Mouse (Mus musculus): Measurements from ENCODE around the gene Armh1.

Gene Armh1

GRCm38 (mm10) chr4:117267831-117268437 is 16.0 kb upstream of the Armh1 start:
- in situ Hi-C loops (cut with MboI, MseI) = loop anchor here (10.0 kb wide), 1 partner anchor 407 kb away; no protein-coding TSS in a partner anchor

DNA sequence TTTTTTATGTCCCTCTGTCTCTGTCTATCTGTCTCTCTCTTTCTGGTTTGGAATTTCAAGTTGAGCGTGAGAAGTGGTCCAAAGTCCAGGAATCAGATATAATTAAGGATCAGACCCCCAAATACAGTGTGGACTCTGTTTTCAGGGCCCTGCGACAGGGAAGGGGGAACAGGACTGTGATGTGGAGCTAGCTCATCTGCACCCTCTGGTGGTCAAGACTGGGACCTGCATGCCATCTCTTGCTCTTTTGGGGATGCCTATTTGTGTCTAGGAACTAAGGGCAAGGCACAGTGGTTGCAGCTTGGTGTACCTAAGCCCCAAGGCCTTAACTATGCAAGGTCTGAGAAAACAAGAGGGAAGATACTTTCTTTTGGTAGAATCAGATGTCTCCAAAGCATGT is 15.4 kb upstream of the Armh1 start:
- in situ Hi-C loops (cut with MboI, MseI) = loop anchor here (10.0 kb wide), 1 partner anchor 408 kb away; no protein-coding TSS in a partner anchor

DNA sequence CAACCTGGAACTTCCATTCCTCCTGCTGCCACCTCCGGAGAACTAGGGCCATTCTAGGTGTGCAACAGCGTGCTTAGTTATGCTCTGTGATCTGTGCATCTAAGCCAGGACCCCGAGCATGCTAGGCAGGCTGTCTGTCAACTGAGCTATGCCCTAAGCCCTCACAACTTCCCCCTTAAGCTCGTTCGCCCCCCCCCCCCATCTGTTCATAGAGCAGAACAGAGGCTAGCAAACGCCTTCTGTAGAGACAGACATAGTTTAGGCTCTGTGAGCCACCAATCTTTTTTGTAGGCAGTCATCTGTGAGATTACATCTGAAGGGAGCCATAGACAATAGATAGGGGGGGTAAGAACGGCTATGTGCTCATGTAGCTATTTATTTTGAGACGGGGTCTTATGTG is 11.1 kb upstream of the Armh1 start:
- in situ Hi-C loops (cut with MboI, MseI) = loop anchor here (10.0 kb wide), 1 partner anchor 412 kb away; no protein-coding TSS in a partner anchor

DNA sequence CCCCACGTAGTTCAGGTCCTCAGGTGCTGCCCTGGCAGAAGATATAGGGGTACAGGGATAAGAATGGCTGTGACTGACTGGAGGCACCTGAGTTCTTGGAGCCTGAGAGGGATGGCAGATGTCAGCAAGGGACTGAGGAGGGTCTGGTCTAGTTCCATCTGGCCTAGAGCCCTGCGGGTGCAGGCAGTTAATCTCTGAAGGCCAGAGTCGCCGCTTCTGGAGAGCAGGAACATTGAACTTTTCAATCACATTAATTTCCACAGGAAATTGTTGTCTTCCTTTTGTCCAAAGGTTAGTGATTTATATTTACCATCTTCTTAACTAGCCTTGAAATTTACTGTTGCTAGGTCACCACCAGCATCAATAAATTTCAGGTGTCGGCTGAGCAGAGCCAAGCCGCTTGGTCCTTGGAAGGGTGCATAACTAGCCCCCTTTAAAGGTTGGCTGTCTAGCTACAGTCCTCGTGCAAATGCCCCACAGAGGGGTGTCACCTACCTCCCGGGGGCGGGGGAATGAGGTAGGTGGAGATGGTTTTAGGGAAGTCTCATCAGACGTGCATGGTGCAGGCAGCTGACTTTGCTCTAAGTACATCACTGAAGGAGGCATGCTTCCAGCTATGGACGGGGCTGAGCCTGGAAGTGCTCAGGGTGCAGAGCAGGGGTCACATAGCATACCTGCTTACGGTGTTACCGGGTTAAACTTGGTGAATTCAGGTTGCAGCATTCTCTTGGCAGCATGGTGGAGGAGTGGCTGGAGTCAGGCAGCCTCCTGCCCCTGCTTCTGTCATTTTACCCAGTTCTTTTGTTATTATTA is 10.4 kb upstream of the Armh1 start:
- in situ Hi-C loops (cut with MboI, MseI) = loop anchor here (10.0 kb wide), 1 partner anchor 412 kb away; no protein-coding TSS in a partner anchor

GRCm38 (mm10) chr4:117261222-117261621 is 9.3 kb upstream of the Armh1 start:
- in situ Hi-C loops (cut with MboI, MseI) = loop anchor here (10.0 kb wide), 1 partner anchor 414 kb away; no protein-coding TSS in a partner anchor

- in situ Hi-C loops (cut with MboI, MseI) = loop anchor here (10.0 kb wide), 1 partner anchor 415 kb away; no protein-coding TSS in a partner anchor
These were observed 8.0 kb upstream of the Armh1 start for GRCm38 (mm10) chr4:117259909-117260308.

DNA sequence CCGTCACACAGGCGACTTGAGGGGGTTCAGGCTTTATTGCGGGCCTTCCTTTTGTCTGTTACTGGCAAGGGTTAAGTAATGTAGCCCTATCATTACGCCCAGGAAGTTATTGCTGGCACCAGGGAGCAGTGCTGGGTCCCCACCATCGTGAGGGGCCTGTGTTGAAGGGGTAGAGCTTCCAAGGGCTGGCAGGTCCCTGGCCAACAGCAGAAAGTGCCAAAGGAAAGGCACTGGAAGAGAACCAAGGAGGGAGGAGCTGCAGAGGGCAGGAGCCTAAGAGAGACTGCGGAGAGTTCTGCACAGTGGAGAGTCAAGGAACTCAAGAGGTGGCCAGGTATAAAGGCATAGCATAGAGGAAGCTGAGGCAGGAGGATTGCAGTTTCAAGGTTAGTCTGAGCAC is 2.7 kb upstream of the Armh1 start:
- in situ Hi-C loops (cut with MboI, MseI) = no loop called here

- in situ Hi-C loops (cut with MboI, MseI) = no loop called here
These were observed 2.2 kb upstream of the Armh1 start for GRCm38 (mm10) chr4:117254017-117254627.

DNA sequence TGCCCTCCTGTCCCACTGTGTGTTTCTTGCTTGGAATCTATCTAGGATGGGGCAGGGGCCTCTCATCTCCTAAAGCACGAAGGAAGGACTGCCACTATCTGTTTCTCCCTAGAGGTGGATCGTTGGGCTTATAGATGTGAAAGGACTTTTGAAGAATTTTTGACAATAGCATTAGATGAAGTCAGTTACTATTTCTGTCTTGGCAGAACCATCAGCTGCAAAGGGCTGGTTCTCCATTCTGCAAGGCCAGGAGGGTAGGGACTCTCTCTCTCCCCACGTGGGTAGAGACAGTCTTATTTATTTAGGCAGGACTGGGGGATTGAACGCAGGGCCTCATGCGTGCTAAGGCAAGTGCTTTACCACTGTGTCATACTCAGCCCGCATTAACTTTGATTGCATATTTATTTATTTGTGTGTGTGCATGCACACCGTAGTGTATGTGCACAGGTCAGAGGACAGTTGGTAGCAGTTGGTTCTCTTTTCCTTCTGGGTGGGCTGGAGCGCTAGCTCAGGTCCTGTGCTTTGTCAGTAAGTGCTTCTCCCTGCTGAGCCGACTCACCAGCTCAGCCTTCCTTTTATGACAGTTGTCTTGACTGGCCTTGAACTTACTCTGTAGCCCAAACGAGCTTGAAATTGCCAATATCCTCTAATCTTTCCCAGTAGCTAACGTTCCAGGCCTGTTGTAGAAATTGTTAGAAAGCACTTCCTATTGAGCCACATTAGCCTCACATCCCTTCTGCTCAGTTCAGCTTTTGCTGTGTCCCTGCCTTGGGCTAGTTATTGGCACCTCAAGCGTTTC is 1.5 kb upstream of the Armh1 start:
- in situ Hi-C loops (cut with MboI, MseI) = no loop called here

DNA sequence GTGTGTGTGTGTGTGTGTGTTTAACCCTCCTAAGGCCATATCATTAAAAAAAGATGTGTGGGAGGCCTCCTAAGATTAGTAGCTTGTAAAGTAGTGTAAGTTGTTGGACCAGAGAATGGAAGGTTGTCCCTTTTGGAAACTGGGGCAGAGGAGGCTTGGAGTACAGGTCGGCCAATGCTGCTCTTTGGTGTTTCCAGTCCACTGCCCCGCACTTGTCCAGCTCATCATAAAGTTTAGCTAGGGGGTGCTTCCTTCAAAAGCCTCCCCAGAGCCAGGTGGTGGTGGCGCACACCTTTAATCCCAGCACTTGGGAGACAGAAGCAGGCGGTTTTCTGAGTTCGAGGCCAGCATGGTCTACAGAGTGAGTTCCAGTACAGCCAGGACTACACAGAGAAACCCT is 830 bp upstream of the Armh1 start:
- in situ Hi-C loops (cut with MboI, MseI) = no loop called here

- in situ Hi-C loops (cut with MboI, MseI) = no loop called here
These were observed 426 bp upstream of the Armh1 start for GRCm38 (mm10) chr4:117252351-117252750.

GRCm38 (mm10) chr4:117250982-117251381 is 943 bp downstream of the Armh1 start:
- in situ Hi-C loops (cut with MboI, MseI) = no loop called here

GRCm38 (mm10) chr4:117240867-117241266 is 11.1 kb downstream of the Armh1 start:
- in situ Hi-C loops (cut with MboI, MseI) = no loop called here

GRCm38 (mm10) chr4:117239153-117239552 is 12.8 kb downstream of the Armh1 start:
- in situ Hi-C loops (cut with MboI, MseI) = no loop called here

DNA sequence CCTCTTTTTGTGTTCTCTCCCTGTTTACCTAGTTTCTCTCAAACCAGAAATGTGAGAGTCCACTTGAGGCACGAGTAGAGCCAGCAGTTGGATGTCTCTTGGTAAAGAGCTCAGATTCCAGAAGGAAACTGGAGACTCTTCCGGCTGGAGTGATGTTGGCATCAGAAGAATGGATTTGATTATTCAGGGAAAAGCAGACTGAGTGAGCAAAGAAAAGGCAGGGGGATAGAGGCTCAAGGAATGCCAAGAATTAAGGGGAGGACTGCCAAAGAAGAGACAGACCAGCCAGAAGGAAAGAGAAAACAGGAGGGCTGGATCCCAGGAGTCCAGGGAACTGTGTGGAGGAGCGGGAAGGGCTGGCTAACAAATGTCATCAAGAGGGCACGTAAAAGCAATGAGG is 16.1 kb downstream of the Armh1 start:
- in situ Hi-C loops (cut with MboI, MseI) = no loop called here

DNA sequence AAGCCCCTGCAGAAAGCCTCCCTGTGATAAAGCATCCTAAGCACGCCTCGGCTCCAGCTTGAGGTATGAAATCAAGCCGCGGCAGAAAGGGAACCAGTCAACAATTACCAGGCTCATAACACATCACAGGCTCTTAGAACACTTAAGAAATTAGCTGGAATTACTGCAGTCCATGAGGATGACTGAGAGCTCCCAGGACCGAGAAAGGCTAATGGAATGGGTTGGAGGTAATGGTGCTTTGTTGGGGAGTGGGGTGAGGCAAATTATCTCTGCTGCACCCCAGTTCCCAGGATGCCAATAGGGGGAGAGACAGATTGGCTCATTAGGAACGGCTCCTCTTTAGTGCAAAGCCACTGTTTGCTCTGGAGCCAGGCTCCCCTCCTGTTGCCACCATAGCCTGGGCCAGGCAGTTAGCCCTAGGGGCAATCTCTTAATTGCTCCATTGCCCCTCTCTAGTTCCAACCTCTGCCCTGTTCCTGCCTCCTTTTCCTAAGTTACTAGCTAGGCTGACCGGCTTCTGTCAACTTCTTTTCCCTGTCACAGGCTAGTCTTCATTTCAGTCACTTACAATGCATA is 17.7 kb downstream of the Armh1 start:
- in situ Hi-C loops (cut with MboI, MseI) = no loop called here

DNA sequence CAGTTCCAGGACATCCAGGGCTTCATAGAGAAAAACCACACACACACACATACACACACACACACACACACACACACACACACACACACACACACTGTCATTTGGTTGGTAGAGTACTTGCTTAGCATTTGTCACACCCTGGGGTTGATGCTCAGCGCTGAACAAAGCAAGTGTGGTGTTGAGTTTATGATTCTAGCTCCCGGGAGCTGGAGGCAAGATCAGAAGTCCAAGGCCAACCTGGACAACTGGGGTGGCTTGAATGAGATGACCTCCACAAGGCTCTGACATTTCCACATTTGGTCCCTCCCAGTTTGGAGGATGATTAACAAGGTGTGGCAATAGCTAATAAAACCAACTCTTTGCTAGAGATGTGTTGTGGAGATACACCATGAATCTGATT is 20.7 kb downstream of the Armh1 start:
- in situ Hi-C loops (cut with MboI, MseI) = no loop called here

DNA sequence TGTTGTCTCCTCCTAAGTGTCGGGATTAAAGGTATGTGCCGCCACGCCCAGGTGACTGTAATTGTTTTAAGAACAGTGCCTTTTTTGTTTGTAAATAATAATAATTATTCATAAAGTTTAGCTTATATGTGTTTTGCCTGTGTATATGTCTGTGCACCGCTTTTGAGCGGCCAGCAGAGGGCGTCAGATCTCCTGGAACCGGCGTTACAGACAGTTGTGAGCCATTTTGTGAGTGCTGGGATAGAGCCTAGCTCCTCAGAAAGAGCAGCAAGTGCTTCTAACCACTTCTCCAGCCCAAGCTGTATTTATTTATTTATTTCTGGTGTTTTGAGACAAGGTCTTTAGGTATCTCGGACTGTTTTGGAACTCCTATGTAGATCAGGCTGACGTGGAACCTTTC is 21.6 kb downstream of the Armh1 start:
- in situ Hi-C loops (cut with MboI, MseI) = no loop called here

DNA sequence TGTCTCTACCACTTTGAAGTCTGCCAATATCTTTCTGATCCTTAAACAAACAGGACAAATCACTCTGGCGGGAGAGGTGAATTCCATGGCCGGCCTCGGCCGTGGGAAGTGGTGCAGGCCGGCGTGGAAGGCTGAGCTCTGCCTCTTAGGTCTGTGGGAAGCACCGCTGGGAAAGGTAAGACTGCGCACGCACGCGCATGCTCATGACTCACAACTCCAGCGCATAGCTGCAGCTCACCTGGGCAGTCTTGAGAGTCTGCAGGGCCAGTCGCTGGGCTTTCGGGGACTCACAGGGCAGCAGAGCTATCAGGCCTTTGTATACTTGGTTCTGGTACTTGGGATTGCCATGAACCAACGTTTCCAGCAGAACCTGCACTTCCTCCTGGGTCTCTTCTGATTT is 22.3 kb downstream of the Armh1 start:
- in situ Hi-C loops (cut with MboI, MseI) = no loop called here

DNA sequence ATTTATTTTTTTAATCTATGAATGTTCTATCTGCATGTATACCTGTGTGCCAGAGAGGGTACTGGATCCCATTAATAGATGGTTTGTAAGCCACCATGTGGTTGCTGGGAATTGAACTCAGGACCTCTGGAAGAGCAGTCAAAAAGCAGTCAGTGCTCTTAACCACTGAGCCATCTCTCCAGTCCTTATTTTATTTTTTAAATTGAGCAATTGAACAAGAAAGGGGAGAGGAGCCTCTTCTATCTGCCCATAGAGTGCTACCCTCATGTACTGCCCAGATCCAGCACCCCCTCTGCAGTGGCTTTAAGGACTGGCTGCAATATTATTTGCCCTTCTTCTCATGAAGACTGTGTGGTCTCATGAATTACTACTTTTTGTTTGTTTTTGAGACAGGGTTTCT is 26.7 kb downstream of the Armh1 start:
- in situ Hi-C loops (cut with MboI, MseI) = no loop called here

DNA sequence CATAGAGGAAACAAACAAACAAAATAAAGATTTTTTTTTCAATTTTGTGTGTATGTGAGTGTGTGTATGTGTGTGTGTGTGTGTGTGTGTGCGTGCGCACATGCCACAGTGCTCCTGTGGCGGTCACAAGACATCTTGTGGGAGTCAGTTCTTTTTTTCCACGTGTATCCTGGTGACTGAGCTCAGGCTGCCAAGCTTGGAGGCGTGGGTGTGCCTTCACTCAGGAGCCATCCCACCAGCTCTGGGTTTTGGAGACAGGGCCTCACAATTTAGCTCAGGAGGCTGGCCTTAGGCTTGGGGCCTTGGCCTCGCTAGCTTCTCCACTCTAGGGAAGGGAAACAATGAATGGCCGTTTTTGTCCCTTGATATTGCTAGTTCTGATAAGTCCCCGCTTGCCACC is 27.8 kb downstream of the Armh1 start:
- in situ Hi-C loops (cut with MboI, MseI) = no loop called here

Data from regulatory T cell (primary cell).